Mouse (Mus musculus): ENCODE measurements at regions not wholly inside any gene's neighbourhood (a gene's known extent, or its start where the extent isn't known, plus 50 kb on each side); places are given as distances from the start of the nearest gene placed in this dataset.

GRCm38 (mm10) chr1:186501726-186502125, 204.1 kb downstream of the Tgfb2 start:
- DNase-seq = no peak

GRCm38 (mm10) chr1:186497872-186498271, 207.9 kb downstream of the Tgfb2 start:
- no peak for DNase-seq

- DNase-seq = no peak
These were observed 208.5 kb downstream of the Tgfb2 start for GRCm38 (mm10) chr1:186497333-186497732.

GRCm38 (mm10) chr1:186494411-186494783, 211.4 kb downstream of the Tgfb2 start:
- no peak for DNase-seq

GRCm38 (mm10) chr1:186493664-186494410, 212.0 kb downstream of the Tgfb2 start:
- DNase-seq = no peak

GRCm38 (mm10) chr1:186482177-186482576, 223.6 kb downstream of the Tgfb2 start:
- no peak for DNase-seq

- no peak for DNase-seq
These were observed 225.8 kb downstream of the Tgfb2 start for GRCm38 (mm10) chr1:186480019-186480418.

- DNase-seq = no peak
These were observed 227.2 kb downstream of the Tgfb2 start for GRCm38 (mm10) chr1:186478428-186479238.

- no peak for DNase-seq
These were observed 230.9 kb downstream of the Tgfb2 start for GRCm38 (mm10) chr1:186474844-186475243.

GRCm38 (mm10) chr1:186474385-186474784, 231.4 kb downstream of the Tgfb2 start:
- DNase-seq = no peak

- no peak for DNase-seq
These were observed 232.8 kb downstream of the Tgfb2 start for GRCm38 (mm10) chr1:186472955-186473354.

- no peak for DNase-seq
These were observed 240.3 kb downstream of the Tgfb2 start for GRCm38 (mm10) chr1:186465526-186465925.

- peak; percentile 16 to 21 for DNase-seq
These were observed 245.0 kb downstream of the Tgfb2 start for GRCm38 (mm10) chr1:186460742-186461141.

GRCm38 (mm10) chr1:186458099-186458637, 247.6 kb downstream of the Tgfb2 start:
- no peak for DNase-seq

- DNase-seq = no peak
These were observed 248.7 kb downstream of the Tgfb2 start for GRCm38 (mm10) chr1:186457098-186457497.

- DNase-seq = no peak
These were observed 249.7 kb downstream of the Tgfb2 start for GRCm38 (mm10) chr1:186456131-186456530.

GRCm38 (mm10) chr1:186455177-186455660, 250.6 kb downstream of the Tgfb2 start:
- DNase-seq = no peak

GRCm38 (mm10) chr1:186454393-186455085, 251.2 kb downstream of the Tgfb2 start:
- DNase-seq = no peak

- peak; percentile 57 to 59 for DNase-seq
These were observed 256.7 kb downstream of the Tgfb2 start for GRCm38 (mm10) chr1:186448841-186449650.

- DNase-seq = no peak
These were observed 258.3 kb downstream of the Tgfb2 start for GRCm38 (mm10) chr1:186447521-186447920.

GRCm38 (mm10) chr1:186444701-186445131, 261.1 kb downstream of the Tgfb2 start:
- no peak for DNase-seq

- no peak for DNase-seq
These were observed 263.6 kb downstream of the Tgfb2 start for GRCm38 (mm10) chr1:186442160-186442559.

Measured in cerebellum, postnatal 36 days (tissue).